Mouse (Mus musculus) embryonic fibroblast, embryonic 13.5 days (primary cell): ENCODE measurements around the gene Dpp6.

Experiments used
- CTCF ChIP-seq: IDR thresholded peaks from 2 replicates; pipeline ENCODE4 v1.5.1; 2011; ENCODE audit warnings: mild to moderate bottlenecking, control low read depth, low read length, moderate library complexity, borderline replicate concordance; ENCODE audit not compliant: insufficient read depth
- POLR2A ChIP-seq: IDR thresholded peaks from 2 replicates; pipeline ENCODE4 v1.6.1; 2011; ENCODE audit warnings: low read depth, mild to moderate bottlenecking, control low read depth, low read length, moderate library complexity

- TF ChIP-seq CTCF (no peak), POLR2A (no peak)
Observed at GRCm38 (mm10) chr5:27490942-27491341, 673.9 kb downstream of the Dpp6 start.
